In genomic region chr12:108195761-108196160, GRCm38 (mm10) we compare ENCODE assay signal across 28 mouse cellular contexts. TPM values are rescaled to one million over a fixed set of nuclear protein-coding genes. Genes with fewer than 3 reads are reported as not detected.
DNase-seq lines count a peak whose midpoint lies in the region; ATAC-seq and TF ChIP-seq lines count a peak whose summit lies in the region.
"Had no signal": no experiment of that assay in that cellular context is flagged by ENCODE, and none has a peak within 500 bp of the region (broad histone marks: within the 10 kb centered on the region; RNA-seq: fewer than 3 reads in every experiment).

No protein-coding gene starts in this region.

- H3K4me2 ChIP-seq in intestine, postnatal 0 days (replicated peaks; ENCODE audit: low read depth): no peak overlapping the region
- no peak overlapping the region for H3K4me2 ChIP-seq in intestine, embryonic 16.5 days (ENCODE audit: low read depth, low read length)
- H3K4me2 ChIP-seq in liver, postnatal 0 days (ENCODE audit: low read depth, low read length): no peak overlapping the region
- H3K4me2 ChIP-seq: embryonic facial prominence, embryonic 13.5 days; embryonic facial prominence, embryonic 15.5 days; forebrain, embryonic 12.5 days had no signal

- no peak for TF ChIP-seq CTCF in gastrocnemius, adult 2 months (IDR thresholded peaks at IDR 0.05)
- no peak for TF ChIP-seq CTCF in intestine, postnatal 0 days (IDR thresholded peaks at IDR 0.05; ENCODE audit: low read depth)
- TF ChIP-seq CTCF in liver, postnatal 0 days (IDR thresholded peaks at IDR 0.05; ENCODE audit: low read depth): no peak

- whole genome bisulfite sequencing in intestine, postnatal 0 days: 94% methylated on average over 11 of the region's 11 CpGs
- 92% methylated on average over 11 of the region's 11 CpGs for WGBS in intestine, embryonic 16.5 days
- 90% methylated on average over 11 of the region's 11 CpGs for WGBS in liver, postnatal 0 days (ENCODE audit: insufficient replicate concordance)

- peak; percentile 8 for DNase-seq in gastrocnemius, adult 2 months
- no peak for DNase-seq in gastrocnemius, postnatal 36 days
- DNase-seq in liver, postnatal 0 days: peak; percentile 10
- DNase-seq in liver: no peak
- DNase-seq: adrenal gland, adult 8-10 months; adrenal gland, postnatal 14 days; adrenal gland, postnatal 36 days; B cell, adult 2 months; cerebellum, adult 11-12 months; cerebellum, adult 2 months; cerebellum, adult 9-10 months; cerebellum, postnatal 10 days; cerebellum, postnatal 25 days; embryo, embryonic 11 days had no signal

- intact Hi-C loops in gastrocnemius, adult 2 months (cut with DNase I): no loop called here
- intact Hi-C loops in gastrocnemius, postnatal 36 days (cut with DNase I): no loop called here

- peaks cover 91% of the 10 kb centered on the region for H3K36me3 ChIP-seq in intestine, postnatal 0 days (ENCODE audit: control insufficient read depth, insufficient read depth)
- peaks cover 26% of the 10 kb centered on the region for H3K36me3 ChIP-seq in intestine, embryonic 16.5 days (ENCODE audit: control insufficient read depth, insufficient read depth, low read length)
- peaks cover 84% of the 10 kb centered on the region for H3K36me3 ChIP-seq in liver, postnatal 0 days (replicated peaks; ENCODE audit: insufficient read depth, low read length)

- no peak for TF ChIP-seq EP300 in liver, postnatal 0 days (IDR thresholded peaks at IDR 0.05; ENCODE audit: low read depth)

- no peaks in the 10 kb centered on the region for H3K9me3 ChIP-seq in intestine, postnatal 0 days (ENCODE audit: control insufficient read depth)
- no peaks in the 10 kb centered on the region for H3K9me3 ChIP-seq in intestine, embryonic 16.5 days (ENCODE audit: control insufficient read depth, low read length)
- no peaks in the 10 kb centered on the region for H3K9me3 ChIP-seq in liver, postnatal 0 days (ENCODE audit: low read length)
- H3K9me3 ChIP-seq: embryonic facial prominence, embryonic 13.5 days; embryonic facial prominence, embryonic 15.5 days; forebrain, embryonic 10.5 days; forebrain, embryonic 12.5 days; G1E had no signal

- no peak for ATAC-seq in intestine, postnatal 0 days
- ATAC-seq in intestine, embryonic 16.5 days: no peak
- ATAC-seq in liver, postnatal 0 days: no peak
- ATAC-seq: activated CD4-positive, CD25-positive, alpha-beta regulatory T cell, adult 4 months; CD4-positive, CD25-positive, alpha-beta regulatory T cell, adult 4 months; forebrain, embryonic 14.5 days; forebrain, embryonic 16.5 days; Patski had no signal

- no peak overlapping the region for H3K9ac ChIP-seq in intestine, postnatal 0 days (ENCODE audit: low read depth, low read length)
- no peak overlapping the region for H3K9ac ChIP-seq in intestine, embryonic 16.5 days (ENCODE audit: low read depth, low read length)
- no peak overlapping the region for H3K9ac ChIP-seq in liver, postnatal 0 days (replicated peaks)
- H3K9ac ChIP-seq: embryonic facial prominence, embryonic 13.5 days; embryonic facial prominence, embryonic 15.5 days; forebrain, embryonic 12.5 days had no signal

- no peak overlapping the region for H3K27ac ChIP-seq in gastrocnemius, adult 2 months
- H3K27ac ChIP-seq in intestine, postnatal 0 days (ENCODE audit: low read depth, low read length): 0 out of 2 replicates have a peak overlapping the region, but pooled peaks have one; percentile 15
- H3K27ac ChIP-seq in intestine, embryonic 16.5 days (ENCODE audit: low read length): no peak overlapping the region
- no peak overlapping the region for H3K27ac ChIP-seq in liver, postnatal 0 days (ENCODE audit: low read depth)
- H3K27ac ChIP-seq: embryonic facial prominence, embryonic 13.5 days; embryonic facial prominence, embryonic 15.5 days; forebrain, embryonic 10.5 days; forebrain, embryonic 12.5 days had no signal

- no peak overlapping the region for H3K4me3 ChIP-seq in gastrocnemius, adult 2 months
- no peak overlapping the region for H3K4me3 ChIP-seq in intestine, postnatal 0 days (ENCODE audit: low read depth, low read length)
- no peak overlapping the region for H3K4me3 ChIP-seq in intestine, embryonic 16.5 days (ENCODE audit: low read length)
- H3K4me3 ChIP-seq in liver, postnatal 0 days (ENCODE audit: low read depth, low read length): no peak overlapping the region
- H3K4me3 ChIP-seq: embryonic facial prominence, embryonic 13.5 days; embryonic facial prominence, embryonic 15.5 days; erythroblast, embryonic 14.5 days; forebrain, embryonic 10.5 days; forebrain, embryonic 12.5 days had no signal

- no peaks in the 10 kb centered on the region for H3K27me3 ChIP-seq in intestine, postnatal 0 days (replicated peaks; ENCODE audit: control insufficient read depth, insufficient read depth, low read length)
- H3K27me3 ChIP-seq in intestine, embryonic 16.5 days (replicated peaks; ENCODE audit: control insufficient read depth, insufficient read depth, low read length): no peaks in the 10 kb centered on the region
- no peaks in the 10 kb centered on the region for H3K27me3 ChIP-seq in liver, postnatal 0 days (ENCODE audit: insufficient read depth, low read length)
- H3K27me3 ChIP-seq: CH12.LX; embryonic facial prominence, embryonic 13.5 days; embryonic facial prominence, embryonic 15.5 days; forebrain, embryonic 12.5 days; Patski had no signal

- no peaks in the 10 kb centered on the region for H3K4me1 ChIP-seq in intestine, postnatal 0 days (replicated peaks; ENCODE audit: control insufficient read depth, insufficient read depth, low read length)
- H3K4me1 ChIP-seq in intestine, embryonic 16.5 days (ENCODE audit: control insufficient read depth, insufficient read depth, low read length): no peaks in the 10 kb centered on the region
- H3K4me1 ChIP-seq in liver, postnatal 0 days (ENCODE audit: insufficient read depth): no peaks in the 10 kb centered on the region
- H3K4me1 ChIP-seq: embryonic facial prominence, embryonic 13.5 days; embryonic facial prominence, embryonic 15.5 days; forebrain, embryonic 10.5 days; forebrain, embryonic 12.5 days had no signal

RNA-seq across cellular contexts. Expression of gene Ccnk, which starts 16.4 kb away (rescaled TPM):
- total RNA-seq in gastrocnemius, adult 2 months (2021): 100 to 1,000 TPM in 1 of 2 experiments, 10 to 100 TPM in 1; 92.4 to 148 TPM
- 10 to 100 TPM; 88.0 to 91.8 TPM for total RNA-seq in gastrocnemius, postnatal 36 days (2021)
- 3.0 and 3.3 TPM in 2 replicates for polyA plus RNA-seq in intestine, postnatal 0 days (2015; fragmentation: Nextera tagmentation; extraction: Ambion mirVana)
- polyA plus RNA-seq in intestine, embryonic 16.5 days (2015; fragmentation: Nextera tagmentation; extraction: Ambion mirVana): 1.9 and 2.2 TPM in 2 replicates
- 1.7 and 1.8 TPM in 2 replicates for polyA plus RNA-seq in liver, postnatal 0 days (2015; fragmentation: Nextera tagmentation; extraction: Ambion mirVana)

RNA-seq across cellular contexts. Expression of gene Setd3, which starts 16.6 kb away (rescaled TPM):
- 100 to 1,000 TPM; 100 to 106 TPM for total RNA-seq in gastrocnemius, adult 2 months (2021)
- total RNA-seq in gastrocnemius, postnatal 36 days (2021): 10 to 100 TPM; 84.0 to 90.2 TPM
- polyA plus RNA-seq in intestine, postnatal 0 days (2015; fragmentation: Nextera tagmentation; extraction: Ambion mirVana): 49.1 and 50.0 TPM in 2 replicates
- polyA plus RNA-seq in intestine, embryonic 16.5 days (2015; fragmentation: Nextera tagmentation; extraction: Ambion mirVana): 89.8 and 90.8 TPM in 2 replicates
- polyA plus RNA-seq in liver, postnatal 0 days (2015; fragmentation: Nextera tagmentation; extraction: Ambion mirVana): 35.6 and 38.0 TPM in 2 replicates

Comparison
In these comparisons a context has a peak if more than half of its experiments do, and no peak if none do; other contexts are left out.
1. DNase-seq: peak in gastrocnemius, adult 2 months (single experiment) and liver, postnatal 0 days (single experiment); none in gastrocnemius, postnatal 36 days (0 of 2) and liver (single experiment).